Mouse (Mus musculus) forebrain, embryonic 15.5 days (tissue): ENCODE measurements around the gene Tex21. TPM values are rescaled to one million over a fixed set of nuclear protein-coding genes. Genes with fewer than 3 reads are reported as not detected.
A peak's percentile ranks its signal among the peaks of the same experiment; 100 is the strongest.

Experiments
- ATAC-seq: fragments of 200-750 bp; cut with Nextera tagmentation; replicated peaks from 2 replicates; pipeline ENCODE4 v1.8.0; 2017; ENCODE audit warnings: mild to moderate bottlenecking, moderate TSS enrichment, moderate library complexity
- H3K27ac ChIP-seq: fragments of 300-500 bp; sonication (generic); replicated peaks from 2 replicates; pipeline ENCODE4 v1.5.1; 2015; ENCODE audit warnings: mild to moderate bottlenecking, inconsistent platforms
- H3K27me3 ChIP-seq: fragments of 300-500 bp; sonication (generic); 2 replicates; pipeline ENCODE4 v1.6.1; 2015; ENCODE audit warnings: inconsistent platforms
- H3K36me3 ChIP-seq: fragments of 300-500 bp; sonication (generic); 2 replicates; pipeline ENCODE4 v1.6.1; 2015; ENCODE audit warnings: mild to moderate bottlenecking, inconsistent platforms
- H3K4me1 ChIP-seq: fragments of 300-500 bp; sonication (generic); 2 replicates; pipeline ENCODE4 v1.6.1; 2015; ENCODE audit warnings: inconsistent platforms
- H3K4me2 ChIP-seq: fragments of 300-500 bp; sonication (generic); replicated peaks from 2 replicates; pipeline ENCODE4 v1.6.1; 2015; ENCODE audit warnings: mild to moderate bottlenecking, inconsistent platforms
- H3K4me3 ChIP-seq: fragments of 300-500 bp; sonication (generic); 2 replicates; pipeline ENCODE4 v1.5.1; 2015; ENCODE audit warnings: mild to moderate bottlenecking, inconsistent platforms
- H3K9ac ChIP-seq: fragments of 300-500 bp; sonication (generic); replicated peaks from 2 replicates; pipeline ENCODE4 v1.6.1; 2015; ENCODE audit warnings: mild to moderate bottlenecking, inconsistent platforms
- H3K9me3 ChIP-seq: fragments of 300-500 bp; sonication (generic); 2 replicates; pipeline ENCODE4 v1.6.1; 2016; ENCODE audit warnings: inconsistent platforms
- WGBS: fragments of 180-500 bp; shearing (Covaris S2); methylation state at CpG from one replicate; pipeline ENCODE4 v1.1.7; 2015; ENCODE audit warnings: mixed read lengths; 5-methylcytosine and 5-hydroxymethylcytosine counted together
- polyA plus RNA-seq: library from polyadenylated mRNA; unstranded; fragments of >200 nt; fragmentation: Nextera tagmentation; extraction: Ambion mirVana; gene quantifications from 2 replicates; pipeline ENCODE4 v1.2.1, GENCODE M21; 2015

The Tex21 gene
- not detected in 2 replicates for polyA plus RNA-seq

- H3K4me1 ChIP-seq: no peaks in the 10 kb centered on the region
- H3K9ac ChIP-seq: no peak within 1 kb of the TSS
- H3K36me3 ChIP-seq: no peaks in the 10 kb centered on the region
- no peaks in the 10 kb centered on the region for H3K27me3 ChIP-seq
- no peaks in the 10 kb centered on the region for H3K9me3 ChIP-seq
- no peak within 1 kb of the TSS for H3K4me2 ChIP-seq
- H3K27ac ChIP-seq: no peak within 1 kb of the TSS
- no peak for ATAC-seq
- H3K4me3 ChIP-seq: no peak within 1 kb of the TSS
- WGBS: 79% methylated on average over 6 of the region's 6 CpGs
Observed at GRCm38 (mm10) chr12:76246646-76247045, at the start of gene Tex21. Tex21 (minus strand) TSS chr12:76246746.

GRCm38 (mm10) chr12:76293192-76293591 lies 46.6 kb upstream of the Tex21 start:
- WGBS: 58% methylated on average over 7 of the region's 7 CpGs
- no peak for ATAC-seq
- H3K4me1 ChIP-seq: peaks cover 12% of the 10 kb centered on the region
- H3K9me3 ChIP-seq: no peaks in the 10 kb centered on the region
- H3K4me2 ChIP-seq: no peak overlapping the region
- H3K4me3 ChIP-seq: no peak overlapping the region
- no peaks in the 10 kb centered on the region for H3K27me3 ChIP-seq
- H3K27ac ChIP-seq: no peak overlapping the region
- H3K36me3 ChIP-seq: peaks cover 33% of the 10 kb centered on the region
- H3K9ac ChIP-seq: no peak overlapping the region

- Histone ChIP-seq H3K27ac (peak overlapping the region; percentile 81; the same call in 1 of the 2 replicates), H3K4me3 (no peak overlapping the region), H3K4me2 (no peak overlapping the region), H3K36me3 (peaks cover 25% of the 10 kb centered on the region), H3K9ac (no peak overlapping the region), H3K9me3 (no peaks in the 10 kb centered on the region), H3K27me3 (no peaks in the 10 kb centered on the region), H3K4me1 (peaks cover 17% of the 10 kb centered on the region)
- no peak for ATAC-seq
- WGBS: 96% methylated on average over 2 of the region's 2 CpGs
Observed at GRCm38 (mm10) chr12:76290271-76290670, 43.7 kb upstream of the Tex21 start.

GRCm38 (mm10) chr12:76289428-76289827 lies 42.9 kb upstream of the Tex21 start:
- Histone ChIP-seq H3K4me3 (no peak overlapping the region), H3K36me3 (peaks cover 24% of the 10 kb centered on the region), H3K4me1 (peaks cover 17% of the 10 kb centered on the region), H3K4me2 (no peak overlapping the region), H3K9ac (no peak overlapping the region), H3K27me3 (no peaks in the 10 kb centered on the region), H3K9me3 (no peaks in the 10 kb centered on the region), H3K27ac (peak overlapping the region; percentile 81)
- WGBS: 86% methylated on average over 12 of the region's 12 CpGs
- ATAC-seq: no peak

GRCm38 (mm10) chr12:76288494-76288893 lies 41.9 kb upstream of the Tex21 start:
- peak; percentile 67 for ATAC-seq
- no peak overlapping the region for H3K9ac ChIP-seq
- H3K36me3 ChIP-seq: peaks cover 20% of the 10 kb centered on the region
- peak overlapping the region; percentile 81 for H3K27ac ChIP-seq
- H3K4me3 ChIP-seq: no peak overlapping the region
- H3K27me3 ChIP-seq: no peaks in the 10 kb centered on the region
- 23% methylated on average over 5 of the region's 5 CpGs for WGBS
- H3K4me2 ChIP-seq: no peak overlapping the region
- H3K9me3 ChIP-seq: no peaks in the 10 kb centered on the region
- peaks cover 17% of the 10 kb centered on the region for H3K4me1 ChIP-seq

- Histone ChIP-seq H3K27me3 (no peaks in the 10 kb centered on the region), H3K4me3 (no peak overlapping the region), H3K4me2 (no peak overlapping the region), H3K9me3 (no peaks in the 10 kb centered on the region), H3K9ac (no peak overlapping the region), H3K4me1 (peaks cover 17% of the 10 kb centered on the region), H3K27ac (peak overlapping the region; percentile 81), H3K36me3 (peaks cover 20% of the 10 kb centered on the region)
- WGBS: 14% methylated on average over 8 of the region's 8 CpGs
- ATAC-seq: peak; percentile 70
Observed at GRCm38 (mm10) chr12:76287986-76288385, 41.4 kb upstream of the Tex21 start.

- Histone ChIP-seq H3K9me3 (no peaks in the 10 kb centered on the region), H3K4me2 (no peak overlapping the region), H3K36me3 (peaks cover 8% of the 10 kb centered on the region), H3K4me3 (no peak overlapping the region), H3K9ac (no peak overlapping the region), H3K27me3 (no peaks in the 10 kb centered on the region), H3K4me1 (peaks cover 26% of the 10 kb centered on the region), H3K27ac (peak overlapping the region; percentile 37; the same call in 1 of the 2 replicates)
- ATAC-seq: no peak
- WGBS: 87% methylated on average over 6 of the region's 6 CpGs
Observed at GRCm38 (mm10) chr12:76285418-76285817, 38.9 kb upstream of the Tex21 start.

GRCm38 (mm10) chr12:76282532-76283173 lies 36.1 kb upstream of the Tex21 start:
- 78% methylated on average over 17 of the region's 17 CpGs for WGBS
- H3K4me3 ChIP-seq: no peak overlapping the region
- H3K9me3 ChIP-seq: no peaks in the 10 kb centered on the region
- H3K9ac ChIP-seq: no peak overlapping the region
- ATAC-seq: no peak
- no peak overlapping the region for H3K27ac ChIP-seq
- H3K4me2 ChIP-seq: no peak overlapping the region
- no peaks in the 10 kb centered on the region; the same call in 1 of the 2 replicates for H3K36me3 ChIP-seq
- H3K4me1 ChIP-seq: peaks cover 17% of the 10 kb centered on the region
- no peaks in the 10 kb centered on the region for H3K27me3 ChIP-seq

GRCm38 (mm10) chr12:76282132-76282531 lies 35.6 kb upstream of the Tex21 start:
- 0 out of 2 replicates have a peak, but pooled peaks have one; percentile 55 for ATAC-seq
- H3K27ac ChIP-seq: no peak overlapping the region
- H3K4me3 ChIP-seq: no peak overlapping the region
- H3K27me3 ChIP-seq: no peaks in the 10 kb centered on the region
- WGBS: 26% methylated on average over 4 of the region's 4 CpGs
- no peaks in the 10 kb centered on the region; the same call in 1 of the 2 replicates for H3K36me3 ChIP-seq
- H3K9me3 ChIP-seq: no peaks in the 10 kb centered on the region
- no peak overlapping the region for H3K4me2 ChIP-seq
- peaks cover 14% of the 10 kb centered on the region for H3K4me1 ChIP-seq
- H3K9ac ChIP-seq: no peak overlapping the region

GRCm38 (mm10) chr12:76281111-76281660 lies 34.6 kb upstream of the Tex21 start:
- H3K36me3 ChIP-seq: no peaks in the 10 kb centered on the region; the same call in 1 of the 2 replicates
- whole genome bisulfite sequencing: 88% methylated on average over 2 of the region's 2 CpGs
- peaks cover 14% of the 10 kb centered on the region for H3K4me1 ChIP-seq
- H3K4me3 ChIP-seq: no peak overlapping the region
- ATAC-seq: no peak
- no peak overlapping the region for H3K4me2 ChIP-seq
- no peaks in the 10 kb centered on the region for H3K9me3 ChIP-seq
- H3K27me3 ChIP-seq: no peaks in the 10 kb centered on the region
- H3K9ac ChIP-seq: no peak overlapping the region
- no peak overlapping the region for H3K27ac ChIP-seq

- 70% methylated on average over 9 of the region's 9 CpGs for WGBS
- H3K27ac ChIP-seq: no peak overlapping the region
- H3K4me1 ChIP-seq: peaks cover 14% of the 10 kb centered on the region
- H3K4me3 ChIP-seq: no peak overlapping the region
- no peaks in the 10 kb centered on the region; the same call in 1 of the 2 replicates for H3K36me3 ChIP-seq
- ATAC-seq: no peak
- H3K27me3 ChIP-seq: no peaks in the 10 kb centered on the region
- H3K4me2 ChIP-seq: no peak overlapping the region
- no peaks in the 10 kb centered on the region for H3K9me3 ChIP-seq
- H3K9ac ChIP-seq: no peak overlapping the region
Observed at GRCm38 (mm10) chr12:76280556-76280955, 34.0 kb upstream of the Tex21 start.

GRCm38 (mm10) chr12:76278209-76278608 lies 31.7 kb upstream of the Tex21 start:
- H3K9me3 ChIP-seq: no peaks in the 10 kb centered on the region
- no peak overlapping the region for H3K4me3 ChIP-seq
- no peak overlapping the region for H3K4me2 ChIP-seq
- 80% methylated on average over 6 of the region's 6 CpGs for WGBS
- no peak overlapping the region for H3K27ac ChIP-seq
- ATAC-seq: no peak
- H3K27me3 ChIP-seq: no peaks in the 10 kb centered on the region
- H3K36me3 ChIP-seq: no peaks in the 10 kb centered on the region; the same call in 1 of the 2 replicates
- H3K4me1 ChIP-seq: peaks cover 14% of the 10 kb centered on the region
- no peak overlapping the region for H3K9ac ChIP-seq
